In genomic region chr1:191299215-191299942, GRCm38 (mm10) we compare ENCODE assay signal across 8 mouse cellular contexts. TPM values are rescaled to one million over a fixed set of nuclear protein-coding genes. Genes with fewer than 3 reads are reported as not detected.
A peak's percentile ranks its signal among the peaks of the same experiment; 100 is the strongest.
DNase-seq lines count a peak whose midpoint lies in the region; ATAC-seq and TF ChIP-seq lines count a peak whose summit lies in the region.

No protein-coding gene starts in this region.

- DNase-seq in hindbrain, postnatal 0 days (ENCODE audit: low spot score) = peak; percentile 62
- peak; percentile 81 for DNase-seq in brain, adult 2 months (ENCODE audit: low read depth, low spot score)
- DNase-seq in limb, embryonic 14.5 days (ENCODE audit: low spot score) = peak; percentile 42
- DNase-seq in stomach, postnatal 0 days (ENCODE audit: low spot score) = peak; percentile 62
- no peak for DNase-seq in cerebellum, adult 11 months

- no peak for TF ChIP-seq POLR2A in limb, embryonic 14.5 days (IDR thresholded peaks at IDR 0.05; ENCODE audit: borderline replicate concordance, extremely low read depth, insufficient read depth, insufficient read length)

- WGBS in hindbrain, postnatal 0 days = 50% methylated on average over 11 of the region's 11 CpGs
- 58% methylated on average over 11 of the region's 11 CpGs for WGBS in hindbrain, embryonic 13.5 days
- WGBS in heart, embryonic 12.5 days = 26% methylated on average over 11 of the region's 11 CpGs
- 51% methylated on average over 11 of the region's 11 CpGs for WGBS in limb, embryonic 14.5 days
- WGBS in stomach, postnatal 0 days = 52% methylated on average over 11 of the region's 11 CpGs

- no peak overlapping the region for H3K4me3 ChIP-seq in hindbrain, postnatal 0 days (ENCODE audit: low read length)
- no peak overlapping the region for H3K4me3 ChIP-seq in hindbrain, embryonic 13.5 days
- H3K4me3 ChIP-seq in E14TG2a.4 (replicated peaks; ENCODE audit: low read length) = no peak overlapping the region
- H3K4me3 ChIP-seq in heart, embryonic 12.5 days = no peak overlapping the region
- H3K4me3 ChIP-seq in limb, embryonic 14.5 days (replicated peaks; ENCODE audit: low read length) = no peak overlapping the region
- no peak overlapping the region for H3K4me3 ChIP-seq in stomach, postnatal 0 days (ENCODE audit: low read depth, low read length)

- no peak overlapping the region for H3K4me2 ChIP-seq in hindbrain, postnatal 0 days (ENCODE audit: low read depth, low read length)
- no peak overlapping the region for H3K4me2 ChIP-seq in hindbrain, embryonic 13.5 days
- peak overlapping the region; percentile 17; the same call in 1 of the 2 replicates for H3K4me2 ChIP-seq in heart, embryonic 12.5 days
- H3K4me2 ChIP-seq in limb, embryonic 14.5 days (replicated peaks; ENCODE audit: low read depth, low read length, severe bottlenecking) = no peak overlapping the region
- H3K4me2 ChIP-seq in stomach, postnatal 0 days (replicated peaks; ENCODE audit: low read depth) = no peak overlapping the region

- no peak for TF ChIP-seq EP300 in stomach, postnatal 0 days (optimal IDR thresholded peaks at IDR 0.05)

- TF ChIP-seq CTCF in hindbrain, postnatal 0 days (IDR thresholded peaks at IDR 0.05; ENCODE audit: low read depth) = peak; percentile 73
- peak; percentile 55 for TF ChIP-seq CTCF in E14TG2a.4 (conservative IDR thresholded peaks at IDR 0.05; ENCODE audit: low read length)
- TF ChIP-seq CTCF in stomach, postnatal 0 days (IDR thresholded peaks at IDR 0.05; ENCODE audit: low read depth) = peak; percentile 81

- no peak overlapping the region for H3K9ac ChIP-seq in hindbrain, postnatal 0 days (replicated peaks; ENCODE audit: low read length)
- H3K9ac ChIP-seq in hindbrain, embryonic 13.5 days = no peak overlapping the region
- H3K9ac ChIP-seq in heart, embryonic 12.5 days = no peak overlapping the region
- H3K9ac ChIP-seq in limb, embryonic 14.5 days (ENCODE audit: low read depth, low read length, severe bottlenecking) = no peak overlapping the region
- H3K9ac ChIP-seq in stomach, postnatal 0 days (ENCODE audit: low read length) = no peak overlapping the region

- H3K4me1 ChIP-seq in hindbrain, postnatal 0 days (ENCODE audit: insufficient read depth, low read length) = no peaks in the 10 kb centered on the region
- H3K4me1 ChIP-seq in hindbrain, embryonic 13.5 days (replicated peaks) = no peaks in the 10 kb centered on the region; the same call in 1 of the 2 replicates
- H3K4me1 ChIP-seq in E14TG2a.4 (replicated peaks; ENCODE audit: low read depth, low read length) = no peaks in the 10 kb centered on the region
- peaks cover 44% of the 10 kb centered on the region for H3K4me1 ChIP-seq in heart, embryonic 12.5 days (replicated peaks)
- H3K4me1 ChIP-seq in limb, embryonic 14.5 days (ENCODE audit: control insufficient read depth, insufficient read depth, low read length) = no peaks in the 10 kb centered on the region
- peaks cover 5% of the 10 kb centered on the region; the same call in 1 of the 2 replicates for H3K4me1 ChIP-seq in stomach, postnatal 0 days (replicated peaks; ENCODE audit: control insufficient read depth, insufficient read depth)

- H3K9me3 ChIP-seq in hindbrain, postnatal 0 days (ENCODE audit: low read length) = no peaks in the 10 kb centered on the region
- H3K9me3 ChIP-seq in hindbrain, embryonic 13.5 days = no peaks in the 10 kb centered on the region
- H3K9me3 ChIP-seq in E14TG2a.4 (ENCODE audit: low read length) = no peaks in the 10 kb centered on the region
- no peaks in the 10 kb centered on the region for H3K9me3 ChIP-seq in heart, embryonic 12.5 days (replicated peaks)
- no peaks in the 10 kb centered on the region for H3K9me3 ChIP-seq in limb, embryonic 14.5 days (ENCODE audit: control insufficient read depth, low read length)
- H3K9me3 ChIP-seq in stomach, postnatal 0 days (ENCODE audit: control insufficient read depth, low read length) = no peaks in the 10 kb centered on the region

- ATAC-seq in hindbrain, postnatal 0 days = 0 out of 2 replicates have a peak, but pooled peaks have one; percentile 21
- no peak for ATAC-seq in hindbrain, embryonic 13.5 days (ENCODE audit: low FRiP score)
- ATAC-seq in heart, embryonic 12.5 days (ENCODE audit: insufficient number of reproducible peaks, low FRiP score) = peak; percentile 54
- ATAC-seq in limb, embryonic 14.5 days (ENCODE audit: low FRiP score, low read depth) = peak; percentile 72
- 0 out of 2 replicates have a peak, but pooled peaks have one; percentile 27 for ATAC-seq in stomach, postnatal 0 days (ENCODE audit: low FRiP score, low TSS enrichment)

- no peaks in the 10 kb centered on the region for H3K27me3 ChIP-seq in hindbrain, postnatal 0 days (ENCODE audit: insufficient read depth, low read length)
- no peaks in the 10 kb centered on the region for H3K27me3 ChIP-seq in hindbrain, embryonic 13.5 days
- peaks cover 15% of the 10 kb centered on the region for H3K27me3 ChIP-seq in E14TG2a.4 (ENCODE audit: insufficient read depth, low read length)
- no peaks in the 10 kb centered on the region for H3K27me3 ChIP-seq in heart, embryonic 12.5 days (replicated peaks)
- H3K27me3 ChIP-seq in limb, embryonic 14.5 days (ENCODE audit: control insufficient read depth, insufficient read depth, low read length) = no peaks in the 10 kb centered on the region
- no peaks in the 10 kb centered on the region for H3K27me3 ChIP-seq in stomach, postnatal 0 days (ENCODE audit: control insufficient read depth, insufficient read depth, low read length)

- H3K27ac ChIP-seq in hindbrain, postnatal 0 days = no peak overlapping the region
- H3K27ac ChIP-seq in hindbrain, embryonic 13.5 days = no peak overlapping the region
- H3K27ac ChIP-seq in heart, embryonic 12.5 days (ENCODE audit: poor library complexity, severe bottlenecking) = peak overlapping the region; percentile 81
- H3K27ac ChIP-seq in limb, embryonic 14.5 days (replicated peaks; ENCODE audit: low read depth, low read length) = no peak overlapping the region
- H3K27ac ChIP-seq in stomach, postnatal 0 days (replicated peaks) = no peak overlapping the region

- H3K36me3 ChIP-seq in hindbrain, postnatal 0 days (ENCODE audit: insufficient read depth, low read length) = no peaks in the 10 kb centered on the region
- no peaks in the 10 kb centered on the region for H3K36me3 ChIP-seq in hindbrain, embryonic 13.5 days
- no peaks in the 10 kb centered on the region for H3K36me3 ChIP-seq in E14TG2a.4 (ENCODE audit: insufficient read depth, low read length)
- no peaks in the 10 kb centered on the region for H3K36me3 ChIP-seq in heart, embryonic 12.5 days
- no peaks in the 10 kb centered on the region for H3K36me3 ChIP-seq in limb, embryonic 14.5 days (ENCODE audit: control insufficient read depth, insufficient read depth, low read length)
- no peaks in the 10 kb centered on the region for H3K36me3 ChIP-seq in stomach, postnatal 0 days (ENCODE audit: control insufficient read depth, insufficient read depth, low read length)

RNA-seq across cellular contexts. Expression of gene Nenf, which starts 18.6 kb away (rescaled TPM):
- 143 and 171 TPM in 2 replicates for total RNA-seq in hindbrain, postnatal 0 days (2014; rRNA removed)
- polyA plus RNA-seq in hindbrain, postnatal 0 days (2015; fragmentation: Nextera tagmentation; extraction: Ambion mirVana) = 177 and 182 TPM in 2 replicates
- 105 and 109 TPM in 2 replicates for polyA plus RNA-seq in hindbrain, embryonic 13.5 days (2015; fragmentation: Nextera tagmentation; extraction: Ambion mirVana)
- polyA plus RNA-seq in heart, embryonic 12.5 days (2016; fragmentation: Nextera tagmentation; extraction: Ambion mirVana) = 103 and 105 TPM in 2 replicates
- polyA plus RNA-seq in limb, embryonic 14.5 days (2012; rRNA removed) = 144 and 150 TPM in 2 replicates
- 149 and 152 TPM in 2 replicates for polyA plus RNA-seq in limb, embryonic 14.5 days (2014; fragmentation: Nextera tagmentation; extraction: Ambion mirVana)
- polyA plus RNA-seq in stomach, postnatal 0 days (2015; fragmentation: Nextera tagmentation; extraction: Ambion mirVana) = 117 and 120 TPM in 2 replicates

RNA-seq across cellular contexts. Expression of gene Tmem206, which starts 26.3 kb away (rescaled TPM):
- 22.5 and 24.9 TPM in 2 replicates for total RNA-seq in hindbrain, postnatal 0 days (2014; rRNA removed)
- 23.2 and 24.0 TPM in 2 replicates for polyA plus RNA-seq in hindbrain, postnatal 0 days (2015; fragmentation: Nextera tagmentation; extraction: Ambion mirVana)
- 36.7 and 39.9 TPM in 2 replicates for polyA plus RNA-seq in hindbrain, embryonic 13.5 days (2015; fragmentation: Nextera tagmentation; extraction: Ambion mirVana)
- 16.6 and 18.1 TPM in 2 replicates for polyA plus RNA-seq in heart, embryonic 12.5 days (2016; fragmentation: Nextera tagmentation; extraction: Ambion mirVana)
- 14.5 and 15.1 TPM in 2 replicates for polyA plus RNA-seq in limb, embryonic 14.5 days (2012; rRNA removed)
- 16.7 and 21.3 TPM in 2 replicates for polyA plus RNA-seq in limb, embryonic 14.5 days (2014; fragmentation: Nextera tagmentation; extraction: Ambion mirVana)
- polyA plus RNA-seq in stomach, postnatal 0 days (2015; fragmentation: Nextera tagmentation; extraction: Ambion mirVana) = 6.7 and 6.8 TPM in 2 replicates
